Mouse (Mus musculus) embryonic facial prominence, embryonic 14.5 days (tissue): ENCODE data around the gene Cda. TPM values are rescaled to one million over a fixed set of nuclear protein-coding genes. Genes with fewer than 3 reads are reported as not detected.

Source experiments
- ATAC-seq: fragments of 200-750 bp; cut with Nextera tagmentation; 2 replicates; pipeline ENCODE4 v1.8.0; 2017; ENCODE audit warnings: low read depth, moderate number of reproducible peaks, moderate TSS enrichment
- DNase-seq: peaks from one replicate; pipeline ENCODE4 v3.0.0-alpha.2; 2015; ENCODE audit warnings: low spot score
- H3K27ac ChIP-seq: fragments of 300-500 bp; sonication (generic); replicated peaks from 2 replicates; pipeline ENCODE4 v1.5.1; 2014; ENCODE audit warnings: low read depth, mild to moderate bottlenecking, low read length, moderate library complexity
- H3K27me3 ChIP-seq: fragments of 300-500 bp; sonication (generic); replicated peaks from 2 replicates; pipeline ENCODE4 v1.6.1; 2014; ENCODE audit warnings: low read length; ENCODE audit not compliant: control insufficient read depth, insufficient read depth
- H3K36me3 ChIP-seq: fragments of 300-500 bp; sonication (generic); 2 replicates; pipeline ENCODE4 v1.6.1; 2014; ENCODE audit warnings: low read length, mixed read lengths; ENCODE audit not compliant: control insufficient read depth, insufficient read depth
- H3K4me1 ChIP-seq: fragments of 300-500 bp; sonication (generic); 2 replicates; pipeline ENCODE4 v1.6.1; 2014; ENCODE audit warnings: antibody characterized with exemption, low read length; ENCODE audit not compliant: control insufficient read depth, insufficient read depth
- H3K4me2 ChIP-seq: fragments of 300-500 bp; sonication (generic); 2 replicates; pipeline ENCODE4 v1.6.1; 2014; ENCODE audit warnings: low read depth, mild to moderate bottlenecking, low read length, moderate library complexity, mixed read lengths
- H3K4me3 ChIP-seq: fragments of 300-500 bp; sonication (generic); 2 replicates; pipeline ENCODE4 v1.5.1; 2014; ENCODE audit warnings: low read depth, mild to moderate bottlenecking, low read length
- H3K9ac ChIP-seq: fragments of 300-500 bp; sonication (generic); 2 replicates; pipeline ENCODE4 v1.6.1; 2014; ENCODE audit warnings: low read depth, mild to moderate bottlenecking, low read length, moderate library complexity, mixed read lengths
- H3K9me3 ChIP-seq: fragments of 300-500 bp; sonication (generic); 2 replicates; pipeline ENCODE4 v1.6.1; 2016; ENCODE audit warnings: low read length; ENCODE audit not compliant: control insufficient read depth
- WGBS: fragments of 180-500 bp; shearing (Covaris S2); extraction: QIAGEN DNeasy Blood & Tissue Kit; methylation state at CpG from one replicate; pipeline ENCODE4 v1.1.7; 2014; 5-methylcytosine and 5-hydroxymethylcytosine counted together
- polyA plus RNA-seq: library from polyadenylated mRNA; unstranded; fragments of >200 nt; fragmentation: Nextera tagmentation; extraction: Ambion mirVana; gene quantifications from 2 replicates; pipeline ENCODE4 v1.2.1, GENCODE M21; 2014

Gene Cda
- polyA plus RNA-seq = 6.3 and 10.1 TPM in 2 replicates

DNA sequence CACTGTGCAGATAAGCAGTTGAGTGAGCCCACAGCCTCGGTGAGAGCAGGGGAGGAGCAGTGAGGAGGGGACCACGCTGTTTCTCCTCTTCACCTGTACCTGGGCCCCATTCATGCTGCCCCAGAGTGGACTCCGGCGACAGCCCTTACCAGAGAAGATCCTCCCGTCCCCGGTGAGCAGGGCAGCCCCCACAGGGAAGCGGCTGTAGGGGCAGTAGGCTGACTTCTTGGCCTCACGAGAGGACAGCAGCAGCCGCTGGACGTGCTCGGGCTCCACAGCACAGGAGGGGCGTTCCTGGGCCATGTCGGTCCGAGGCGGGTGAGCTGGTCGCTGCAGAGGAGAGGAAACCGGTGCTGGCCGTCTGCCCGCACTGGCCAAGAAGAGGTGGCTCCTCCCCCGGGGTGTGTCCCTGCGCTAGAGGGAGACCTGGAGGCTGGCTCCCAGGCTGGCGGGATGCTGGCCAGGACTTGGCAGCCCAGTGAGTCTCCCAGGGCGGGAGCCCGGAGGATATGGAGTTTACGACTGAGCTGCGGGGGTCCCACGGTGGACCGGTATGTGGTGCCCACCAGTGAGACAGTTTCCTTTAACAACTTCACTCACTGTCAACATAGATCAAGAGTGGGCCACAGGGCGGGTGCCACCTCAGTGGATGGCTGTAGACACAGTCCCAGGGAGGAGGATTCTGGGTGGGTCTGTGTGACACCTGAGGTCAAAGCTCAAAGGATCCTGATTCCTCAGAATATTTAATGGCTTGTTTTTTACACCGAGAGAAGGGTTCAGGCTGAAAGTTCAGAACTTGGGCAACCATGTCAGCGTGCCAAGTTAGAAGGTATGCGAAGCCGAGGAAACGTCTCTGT is at the start of gene Cda:
Cda (minus strand) TSS at position 352 of the 857 bp plus-strand sequence.
- WGBS = 6% methylated on average over 29 of the region's 34 CpGs
- Histone ChIP-seq H3K27ac (no peak within 1 kb of the TSS), H3K4me3 (peak within 1 kb of the TSS; percentile 32), H3K9ac (peak within 1 kb of the TSS; percentile 45), H3K4me2 (peak within 1 kb of the TSS; percentile 62), H3K27me3 (peaks cover 21% of the 10 kb centered on the region), H3K4me1 (peaks cover 8% of the 10 kb centered on the region; the same call in 1 of the 2 replicates), H3K9me3 (0 out of 2 replicates have a peak, but pooled peaks cover 3% of the 10 kb centered on the region), H3K36me3 (no peaks in the 10 kb centered on the region)
- ATAC-seq = peak; percentile 89
- peak; percentile 90 for DNase-seq

DNA sequence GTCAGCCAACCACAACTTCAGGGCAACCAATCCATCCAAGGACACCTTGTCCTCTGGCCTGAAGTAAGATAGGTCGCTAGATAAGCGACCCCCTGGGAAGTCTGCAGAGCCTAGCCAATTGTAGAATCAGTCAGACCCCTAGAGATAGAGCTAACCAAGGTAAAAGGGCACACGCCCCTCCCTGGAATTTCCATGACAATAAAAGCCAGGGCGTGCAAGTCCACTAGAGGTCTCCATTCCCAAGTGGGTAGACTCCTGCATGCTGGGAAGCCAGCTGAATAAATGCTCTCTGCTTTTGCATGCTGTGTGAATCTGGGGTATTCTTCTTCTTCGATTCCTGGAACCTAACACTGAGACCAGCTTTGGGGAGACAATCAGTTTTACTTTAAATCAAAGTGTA is 48.6 kb upstream of the Cda start:
- Histone ChIP-seq H3K27ac (no peak overlapping the region), H3K27me3 (no peaks in the 10 kb centered on the region), H3K4me1 (no peaks in the 10 kb centered on the region), H3K4me3 (no peak overlapping the region), H3K4me2 (no peak overlapping the region), H3K9ac (no peak overlapping the region), H3K36me3 (no peaks in the 10 kb centered on the region), H3K9me3 (no peaks in the 10 kb centered on the region)
- 67% methylated on average over 5 of the region's 5 CpGs for WGBS
- DNase-seq (no peak), ATAC-seq (no peak)

DNA sequence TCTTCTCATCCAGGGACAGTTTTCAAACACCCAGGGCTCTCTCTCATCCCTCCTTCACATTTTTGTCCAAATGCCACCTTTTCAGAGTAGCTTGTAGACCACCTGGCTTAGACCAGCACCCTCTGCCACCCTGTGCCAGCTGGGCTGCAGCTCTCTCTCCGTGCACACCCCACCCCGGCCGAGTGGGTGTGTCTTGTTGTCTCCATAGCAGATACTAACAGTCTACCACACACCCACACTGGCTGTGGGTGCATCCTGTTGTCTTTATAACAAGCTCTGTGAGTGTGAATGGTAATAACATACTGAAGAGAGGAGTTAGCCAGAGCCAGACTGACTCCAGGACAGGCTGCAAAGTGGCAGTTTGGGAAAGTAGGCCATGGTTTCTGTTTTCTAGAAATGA is 48.2 kb upstream of the Cda start:
- no peaks in the 10 kb centered on the region for H3K4me1 ChIP-seq
- no peak overlapping the region for H3K27ac ChIP-seq
- DNase-seq = no peak
- H3K4me3 ChIP-seq = no peak overlapping the region
- no peak for ATAC-seq
- H3K27me3 ChIP-seq = peaks cover 1% of the 10 kb centered on the region; the same call in 1 of the 2 replicates
- WGBS = 82% methylated on average over 3 of the region's 3 CpGs
- no peak overlapping the region for H3K9ac ChIP-seq
- H3K4me2 ChIP-seq = no peak overlapping the region
- no peaks in the 10 kb centered on the region for H3K36me3 ChIP-seq
- no peaks in the 10 kb centered on the region for H3K9me3 ChIP-seq

DNA sequence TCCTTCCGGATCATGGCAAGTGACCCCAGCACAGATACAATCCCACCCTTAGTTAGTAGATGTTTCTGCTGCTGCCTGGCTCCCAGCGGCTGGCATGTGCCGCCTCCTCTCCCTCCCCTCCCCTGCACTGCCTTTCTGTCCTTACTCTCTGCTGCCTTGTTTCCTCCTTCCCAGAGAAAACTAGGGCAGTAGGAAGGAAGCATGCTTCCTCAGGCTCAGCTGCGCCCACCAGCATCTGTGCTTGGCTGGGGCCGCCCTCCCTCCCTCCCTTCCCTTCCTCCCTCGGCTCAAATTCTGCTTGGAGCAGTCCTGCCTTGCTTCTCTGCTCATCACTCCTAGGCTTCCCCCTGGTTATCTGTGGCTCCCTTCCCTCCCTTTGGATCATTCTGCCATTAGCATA is 46.9 kb upstream of the Cda start:
- 0 out of 2 replicates have a peak overlapping the region, but pooled peaks have one; percentile 6 for H3K27ac ChIP-seq
- 21% methylated on average over 5 of the region's 6 CpGs for WGBS
- 0 out of 2 replicates have a peak, but pooled peaks have one; percentile 30 for ATAC-seq

DNA sequence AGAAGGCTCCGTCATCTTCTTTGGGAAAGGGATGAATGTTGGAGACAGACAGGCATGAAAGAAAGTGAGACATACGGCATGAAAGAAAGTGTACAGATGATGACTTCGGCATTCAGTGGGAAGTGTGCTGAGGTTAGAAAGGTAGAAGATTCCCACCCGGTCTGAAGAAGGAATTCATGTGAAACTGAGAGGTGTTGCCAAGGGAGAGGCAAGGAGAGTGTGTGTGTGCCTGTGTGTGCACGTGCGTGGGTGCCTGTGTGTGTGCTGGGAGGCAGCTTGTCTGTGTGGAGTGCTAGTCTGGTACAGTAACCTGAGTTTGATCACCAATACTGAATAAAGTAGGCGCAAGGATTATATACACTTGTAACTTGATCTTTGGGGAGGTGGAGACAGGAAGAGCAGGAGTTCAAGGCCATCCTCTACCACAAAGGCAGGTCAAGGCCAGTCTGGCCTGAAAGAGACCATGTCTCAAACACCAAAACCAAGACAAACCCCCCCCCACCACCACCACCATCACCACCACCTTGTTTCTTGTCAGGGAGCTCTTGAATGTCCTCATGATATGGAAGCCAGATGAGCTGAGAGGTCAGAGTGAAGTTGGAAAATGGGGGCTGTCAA is 43.8 kb upstream of the Cda start:
- Histone ChIP-seq H3K4me2 (no peak overlapping the region), H3K9ac (no peak overlapping the region), H3K27me3 (peaks cover 4% of the 10 kb centered on the region; the same call in 1 of the 2 replicates), H3K36me3 (no peaks in the 10 kb centered on the region), H3K27ac (no peak overlapping the region), H3K4me1 (no peaks in the 10 kb centered on the region), H3K4me3 (no peak overlapping the region), H3K9me3 (no peaks in the 10 kb centered on the region)
- 43% methylated on average over 7 of the region's 7 CpGs for WGBS
- ATAC-seq (no peak), DNase-seq (no peak)

More for the DNA sequence above, 46.9 kb upstream of the Cda start:
- peak; percentile 45 for DNase-seq
- Histone ChIP-seq H3K4me1 (no peaks in the 10 kb centered on the region), H3K4me2 (no peak overlapping the region), H3K4me3 (no peak overlapping the region), H3K9me3 (no peaks in the 10 kb centered on the region), H3K27me3 (peaks cover 4% of the 10 kb centered on the region; the same call in 1 of the 2 replicates), H3K9ac (no peak overlapping the region), H3K36me3 (no peaks in the 10 kb centered on the region)

DNA sequence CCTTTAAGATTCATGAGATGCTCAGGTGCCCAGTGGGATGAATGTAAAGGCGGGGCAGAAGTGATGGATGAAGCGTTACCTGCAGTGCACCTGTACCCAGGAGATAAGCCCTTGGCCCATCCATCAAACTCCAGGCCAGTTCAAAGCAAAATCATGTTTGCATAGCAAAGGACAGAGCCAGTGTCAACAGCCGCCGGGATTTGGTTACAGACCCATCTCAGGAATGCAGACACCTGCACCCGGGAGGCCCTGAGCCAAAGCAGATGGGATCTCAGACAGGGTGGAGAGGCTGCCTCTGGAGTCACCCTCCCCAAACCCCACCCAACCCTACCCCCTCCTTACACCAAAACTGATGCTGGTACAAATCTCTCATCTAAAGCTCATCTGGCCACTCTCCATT is 43.2 kb upstream of the Cda start:
- peak; percentile 53 for ATAC-seq
- H3K9me3 ChIP-seq = no peaks in the 10 kb centered on the region
- peaks cover 4% of the 10 kb centered on the region; the same call in 1 of the 2 replicates for H3K27me3 ChIP-seq
- peak; percentile 45 for DNase-seq
- H3K36me3 ChIP-seq = no peaks in the 10 kb centered on the region
- H3K4me2 ChIP-seq = no peak overlapping the region
- H3K9ac ChIP-seq = no peak overlapping the region
- H3K27ac ChIP-seq = no peak overlapping the region
- WGBS = 11% methylated on average over 5 of the region's 5 CpGs
- no peak overlapping the region for H3K4me3 ChIP-seq
- H3K4me1 ChIP-seq = no peaks in the 10 kb centered on the region

DNA sequence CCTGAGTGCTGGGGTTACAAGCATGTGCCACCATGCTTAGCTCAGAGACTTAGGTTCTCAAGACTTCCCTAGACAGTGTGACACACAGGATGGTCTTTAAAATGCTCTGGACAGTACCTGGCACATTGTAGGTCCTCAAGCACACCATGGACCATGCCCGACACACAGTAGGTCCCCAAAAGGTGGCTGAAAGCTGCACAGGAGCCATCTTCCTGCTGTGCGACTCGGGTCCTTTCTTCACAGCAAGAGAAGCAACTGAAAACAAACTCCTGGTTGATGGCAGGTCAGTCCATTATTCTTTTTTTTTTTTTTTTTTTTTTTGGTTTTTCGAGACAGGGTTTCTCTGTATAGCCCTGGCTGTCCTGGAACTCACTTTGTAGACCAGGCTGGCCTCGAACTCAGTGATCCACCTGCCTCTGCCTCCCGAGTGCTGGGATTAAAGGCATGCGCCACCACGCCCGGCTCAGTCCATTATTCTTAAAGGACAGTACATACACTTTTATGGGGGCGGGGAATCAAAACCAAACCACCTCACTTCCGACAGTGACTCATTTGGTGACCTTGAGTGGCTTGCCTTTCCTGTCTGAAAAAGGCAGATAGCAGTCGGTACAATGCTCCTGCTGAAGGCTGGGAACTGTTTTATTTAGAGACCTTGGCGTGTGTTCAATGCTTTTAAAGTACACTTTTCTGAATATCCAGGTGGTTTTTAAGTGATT is 39.8 kb upstream of the Cda start:
- DNase-seq (no peak), ATAC-seq (no peak)
- WGBS = 77% methylated on average over 11 of the region's 13 CpGs
- Histone ChIP-seq H3K4me1 (no peaks in the 10 kb centered on the region), H3K36me3 (no peaks in the 10 kb centered on the region), H3K4me3 (no peak overlapping the region), H3K4me2 (no peak overlapping the region), H3K9ac (no peak overlapping the region), H3K9me3 (no peaks in the 10 kb centered on the region), H3K27ac (no peak overlapping the region), H3K27me3 (peaks cover 4% of the 10 kb centered on the region; the same call in 1 of the 2 replicates)

DNA sequence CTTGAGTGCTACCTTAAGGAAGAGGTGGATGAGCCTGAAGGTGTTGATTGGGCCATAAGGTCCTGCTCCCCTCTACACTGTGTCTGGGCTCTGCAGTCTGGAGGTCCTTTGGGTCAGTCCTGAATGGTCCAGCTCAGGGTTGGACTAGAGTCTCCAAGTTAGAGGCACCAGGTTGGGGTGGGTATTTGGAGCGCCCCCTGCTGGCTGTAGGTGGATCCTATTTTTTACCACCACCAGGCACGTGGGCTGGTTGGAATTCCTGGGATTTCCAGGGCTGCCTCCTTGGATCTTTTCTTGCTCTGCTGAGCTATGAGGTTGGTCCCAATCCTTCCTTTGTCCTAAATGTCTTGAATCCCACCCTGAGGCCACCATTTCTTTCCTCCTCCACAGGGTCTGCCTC is 37.0 kb upstream of the Cda start:
- Histone ChIP-seq H3K27ac (no peak overlapping the region), H3K4me2 (no peak overlapping the region), H3K4me3 (no peak overlapping the region), H3K9me3 (no peaks in the 10 kb centered on the region), H3K36me3 (no peaks in the 10 kb centered on the region), H3K27me3 (no peaks in the 10 kb centered on the region), H3K9ac (no peak overlapping the region), H3K4me1 (no peaks in the 10 kb centered on the region)
- DNase-seq = no peak
- ATAC-seq = no peak
- 0% methylated on average over 2 of the region's 2 CpGs for WGBS
